Mouse (Mus musculus): ENCODE measurements around the gene Med12l. TPM values are rescaled to one million over a fixed set of nuclear protein-coding genes. Genes with fewer than 3 reads are reported as not detected.
"Not testable (repeated sequence)": the region's sequence is repeated elsewhere in the genome, so short reads cannot be mapped to it uniquely, and the experiment has no call there.

Gene Med12l
- polyA plus RNA-seq, 1 experiment from 2014 or later = 3.5 TPM

- H3K36me3 ChIP-seq (ENCODE audit: control insufficient read depth, insufficient read depth, low read length) = no peaks in the 10 kb centered on the region
- ATAC-seq (ENCODE audit: insufficient read depth, low FRiP score, low TSS enrichment) (no peak), DNase-seq (ENCODE audit: low spot score) (no peak)
- H3K4me3 ChIP-seq (ENCODE audit: low read depth, low read length) = no peak overlapping the region
- 77% methylated on average over 12 of the region's 12 CpGs for WGBS
- no peak overlapping the region for H3K4me2 ChIP-seq (ENCODE audit: low read depth)
- no peaks in the 10 kb centered on the region for H3K4me1 ChIP-seq (ENCODE audit: control insufficient read depth, insufficient read depth, low read length)
- H3K27ac ChIP-seq (ENCODE audit: low read depth, low read length) = no peak overlapping the region
- H3K27me3 ChIP-seq (ENCODE audit: control insufficient read depth, insufficient read depth, low read length) = no peaks in the 10 kb centered on the region
- H3K9ac ChIP-seq (ENCODE audit: low read length) = no peak overlapping the region
- H3K9me3 ChIP-seq (ENCODE audit: control insufficient read depth, low read length) = no peaks in the 10 kb centered on the region
Observed at GRCm38 (mm10) chr3:59138946-59139468, 133.4 kb downstream of the Med12l start.

GRCm38 (mm10) chr3:59139651-59140051, 134.0 kb downstream of the Med12l start:
- ATAC-seq (ENCODE audit: insufficient read depth, low FRiP score, low TSS enrichment) (no peak), DNase-seq (ENCODE audit: low spot score) (no peak)
- no peaks in the 10 kb centered on the region for H3K36me3 ChIP-seq (ENCODE audit: control insufficient read depth, insufficient read depth, low read length)
- H3K4me2 ChIP-seq (ENCODE audit: low read depth) = no peak overlapping the region
- no peak overlapping the region for H3K9ac ChIP-seq (ENCODE audit: low read length)
- H3K27me3 ChIP-seq (ENCODE audit: control insufficient read depth, insufficient read depth, low read length) = no peaks in the 10 kb centered on the region
- no peak overlapping the region for H3K27ac ChIP-seq (ENCODE audit: low read depth, low read length)
- H3K4me3 ChIP-seq (ENCODE audit: low read depth, low read length) = no peak overlapping the region
- H3K9me3 ChIP-seq (ENCODE audit: control insufficient read depth, low read length) = no peaks in the 10 kb centered on the region
- no peaks in the 10 kb centered on the region for H3K4me1 ChIP-seq (ENCODE audit: control insufficient read depth, insufficient read depth, low read length)

GRCm38 (mm10) chr3:59140115-59140514, 134.5 kb downstream of the Med12l start:
- ATAC-seq (ENCODE audit: insufficient read depth, low FRiP score, low TSS enrichment) (no peak), DNase-seq (ENCODE audit: low spot score) (no peak)
- Histone ChIP-seq H3K36me3 (ENCODE audit: control insufficient read depth, insufficient read depth, low read length) (no peaks in the 10 kb centered on the region), H3K9ac (ENCODE audit: low read length) (no peak overlapping the region), H3K27me3 (ENCODE audit: control insufficient read depth, insufficient read depth, low read length) (no peaks in the 10 kb centered on the region), H3K4me3 (ENCODE audit: low read depth, low read length) (no peak overlapping the region), H3K4me1 (ENCODE audit: control insufficient read depth, insufficient read depth, low read length) (no peaks in the 10 kb centered on the region), H3K9me3 (ENCODE audit: control insufficient read depth, low read length) (no peaks in the 10 kb centered on the region), H3K4me2 (ENCODE audit: low read depth) (no peak overlapping the region), H3K27ac (ENCODE audit: low read depth, low read length) (no peak overlapping the region)
- 74% methylated on average over 2 of the region's 2 CpGs for WGBS

GRCm38 (mm10) chr3:59140941-59141340, 135.3 kb downstream of the Med12l start:
- H3K4me1 ChIP-seq (ENCODE audit: control insufficient read depth, insufficient read depth, low read length); H3K27ac ChIP-seq (ENCODE audit: low read depth, low read length); DNase-seq (ENCODE audit: low spot score); H3K4me2 ChIP-seq (ENCODE audit: low read depth); H3K9ac ChIP-seq (ENCODE audit: low read length); ATAC-seq (ENCODE audit: insufficient read depth, low FRiP score, low TSS enrichment); H3K36me3 ChIP-seq (ENCODE audit: control insufficient read depth, insufficient read depth, low read length); H3K4me3 ChIP-seq (ENCODE audit: low read depth, low read length); H3K9me3 ChIP-seq (ENCODE audit: control insufficient read depth, low read length); H3K27me3 ChIP-seq (ENCODE audit: control insufficient read depth, insufficient read depth, low read length): not testable (repeated sequence)
- WGBS = 88% methylated on average over 4 of the region's 4 CpGs

GRCm38 (mm10) chr3:59141507-59142305, 136.1 kb downstream of the Med12l start:
- 84% methylated on average over 8 of the region's 8 CpGs for WGBS
- H3K27ac ChIP-seq (ENCODE audit: low read depth, low read length) = no peak overlapping the region
- ATAC-seq (ENCODE audit: insufficient read depth, low FRiP score, low TSS enrichment) = no peak

GRCm38 (mm10) chr3:59145194-59145593, 139.6 kb downstream of the Med12l start:
- DNase-seq (ENCODE audit: low spot score) = no peak
- no peak for ATAC-seq (ENCODE audit: insufficient read depth, low FRiP score, low TSS enrichment)
- no peaks in the 10 kb centered on the region for H3K27me3 ChIP-seq (ENCODE audit: control insufficient read depth, insufficient read depth, low read length)
- WGBS = 74% methylated on average over 5 of the region's 5 CpGs
- H3K9me3 ChIP-seq (ENCODE audit: control insufficient read depth, low read length) = no peaks in the 10 kb centered on the region
- no peak overlapping the region for H3K4me3 ChIP-seq (ENCODE audit: low read depth, low read length)
- H3K36me3 ChIP-seq (ENCODE audit: control insufficient read depth, insufficient read depth, low read length) = no peaks in the 10 kb centered on the region
- H3K4me1 ChIP-seq (ENCODE audit: control insufficient read depth, insufficient read depth, low read length) = no peaks in the 10 kb centered on the region
- H3K27ac ChIP-seq (ENCODE audit: low read depth, low read length) = no peak overlapping the region
- no peak overlapping the region for H3K4me2 ChIP-seq (ENCODE audit: low read depth)
- H3K9ac ChIP-seq (ENCODE audit: low read length) = no peak overlapping the region

More at GRCm38 (mm10) chr3:59141507-59142305, 136.1 kb downstream of the Med12l start:
- no peak overlapping the region for H3K4me2 ChIP-seq (ENCODE audit: low read depth)
- H3K27me3 ChIP-seq (ENCODE audit: control insufficient read depth, insufficient read depth, low read length) = no peaks in the 10 kb centered on the region
- no peaks in the 10 kb centered on the region for H3K36me3 ChIP-seq (ENCODE audit: control insufficient read depth, insufficient read depth, low read length)
- H3K4me3 ChIP-seq (ENCODE audit: low read depth, low read length) = no peak overlapping the region
- no peaks in the 10 kb centered on the region for H3K9me3 ChIP-seq (ENCODE audit: control insufficient read depth, low read length)
- no peak overlapping the region for H3K9ac ChIP-seq (ENCODE audit: low read length)
- no peaks in the 10 kb centered on the region for H3K4me1 ChIP-seq (ENCODE audit: control insufficient read depth, insufficient read depth, low read length)
- DNase-seq (ENCODE audit: low spot score) = no peak

- ATAC-seq (ENCODE audit: insufficient read depth, low FRiP score, low TSS enrichment) (no peak), DNase-seq (ENCODE audit: low spot score) (no peak)
- Histone ChIP-seq H3K9me3 (ENCODE audit: control insufficient read depth, low read length) (no peaks in the 10 kb centered on the region), H3K4me2 (ENCODE audit: low read depth) (no peak overlapping the region), H3K4me3 (ENCODE audit: low read depth, low read length) (no peak overlapping the region), H3K36me3 (ENCODE audit: control insufficient read depth, insufficient read depth, low read length) (no peaks in the 10 kb centered on the region), H3K9ac (ENCODE audit: low read length) (no peak overlapping the region), H3K4me1 (ENCODE audit: control insufficient read depth, insufficient read depth, low read length) (no peaks in the 10 kb centered on the region), H3K27ac (ENCODE audit: low read depth, low read length) (no peak overlapping the region), H3K27me3 (ENCODE audit: control insufficient read depth, insufficient read depth, low read length) (no peaks in the 10 kb centered on the region)
Observed at GRCm38 (mm10) chr3:59149646-59150045, 144.0 kb downstream of the Med12l start.

GRCm38 (mm10) chr3:59150624-59151023, 145.0 kb downstream of the Med12l start:
- Histone ChIP-seq H3K27ac (ENCODE audit: low read depth, low read length) (no peak overlapping the region), H3K4me2 (ENCODE audit: low read depth) (no peak overlapping the region), H3K27me3 (ENCODE audit: control insufficient read depth, insufficient read depth, low read length) (no peaks in the 10 kb centered on the region), H3K9me3 (ENCODE audit: control insufficient read depth, low read length) (no peaks in the 10 kb centered on the region), H3K4me3 (ENCODE audit: low read depth, low read length) (no peak overlapping the region), H3K36me3 (ENCODE audit: control insufficient read depth, insufficient read depth, low read length) (no peaks in the 10 kb centered on the region), H3K4me1 (ENCODE audit: control insufficient read depth, insufficient read depth, low read length) (no peaks in the 10 kb centered on the region), H3K9ac (ENCODE audit: low read length) (no peak overlapping the region)
- 93% methylated on average over 2 of the region's 2 CpGs for WGBS
- ATAC-seq (ENCODE audit: insufficient read depth, low FRiP score, low TSS enrichment) = no peak
- no peak for DNase-seq (ENCODE audit: low spot score)

- H3K4me2 ChIP-seq (ENCODE audit: low read depth) = no peak within 1 kb of the TSS
- H3K27me3 ChIP-seq (ENCODE audit: control insufficient read depth, insufficient read depth, low read length) = no peaks in the 10 kb centered on the region
- DNase-seq (ENCODE audit: low spot score) = no peak
- ATAC-seq (ENCODE audit: insufficient read depth, low FRiP score, low TSS enrichment) = no peak
- no peaks in the 10 kb centered on the region for H3K36me3 ChIP-seq (ENCODE audit: control insufficient read depth, insufficient read depth, low read length)
- 84% methylated on average over 5 of the region's 5 CpGs for WGBS
- no peak within 1 kb of the TSS for H3K4me3 ChIP-seq (ENCODE audit: low read depth, low read length)
- no peak within 1 kb of the TSS for H3K9ac ChIP-seq (ENCODE audit: low read length)
- no peak within 1 kb of the TSS for H3K27ac ChIP-seq (ENCODE audit: low read depth, low read length)
- H3K4me1 ChIP-seq (ENCODE audit: control insufficient read depth, insufficient read depth, low read length) = no peaks in the 10 kb centered on the region
- H3K9me3 ChIP-seq (ENCODE audit: control insufficient read depth, low read length) = no peaks in the 10 kb centered on the region
Observed at GRCm38 (mm10) chr3:59153424-59153823, 147.8 kb downstream of the Med12l start, which contains the start of gene P2ry14. Gene P2ry14 (minus strand): TSS chr3:59153618.
